Mouse (Mus musculus) testis, adult 2 months (tissue): ENCODE data around the gene Pik3ap1. TPM values are rescaled to one million over a fixed set of nuclear protein-coding genes. Genes with fewer than 3 reads are reported as not detected.
"Not testable (repeated sequence)": the region's sequence is repeated elsewhere in the genome, so short reads cannot be mapped to it uniquely, and the experiment has no call there.

Experiments used
- H3K27ac ChIP-seq: fragments of 200-500 bp; 2 replicates; pipeline ENCODE4 v1.5.1; 2012; ENCODE audit warnings: low read depth, low read length; ENCODE audit not compliant: control insufficient read depth, insufficient read depth
- H3K27me3 ChIP-seq: fragments of 200-500 bp; 2 replicates; pipeline ENCODE4 v1.6.1; 2012; ENCODE audit warnings: mild to moderate bottlenecking, low read length, moderate library complexity; ENCODE audit not compliant: control insufficient read depth, insufficient read depth
- H3K36me3 ChIP-seq: fragments of 200-500 bp; 2 replicates; pipeline ENCODE4 v1.6.1; 2012; ENCODE audit warnings: mild to moderate bottlenecking, low read length; ENCODE audit not compliant: control insufficient read depth, insufficient read depth
- H3K4me1 ChIP-seq: fragments of 200-500 bp; 2 replicates; pipeline ENCODE4 v1.6.1; 2012; ENCODE audit warnings: low read length; ENCODE audit not compliant: control insufficient read depth, insufficient read depth
- H3K4me3 ChIP-seq: fragments of 200-500 bp; 2 replicates; pipeline ENCODE4 v1.5.1; 2012; ENCODE audit warnings: low read depth, mild to moderate bottlenecking, low read length, moderate library complexity, mixed read lengths; ENCODE audit not compliant: control insufficient read depth
- CTCF ChIP-seq: fragments of 200-500 bp; IDR thresholded peaks from 2 replicates; pipeline ENCODE4 v1.5.1; 2012; ENCODE audit warnings: low read depth, mild to moderate bottlenecking, inconsistent platforms, low read length, moderate library complexity; ENCODE audit not compliant: control insufficient read depth, insufficient read depth, insufficient replicate concordance
- POLR2A ChIP-seq: fragments of 200-500 bp; IDR thresholded peaks from 2 replicates; pipeline ENCODE4 v1.6.1; 2012; ENCODE audit warnings: low read depth, mild to moderate bottlenecking, inconsistent platforms, low read length, moderate library complexity; ENCODE audit not compliant: control insufficient read depth
- polyA plus RNA-seq: library from polyadenylated mRNA; depleted of rRNA; stranded (reverse); fragments of >200 nt; gene quantifications from 2 replicates; pipeline ENCODE4 v1.2.3, GENCODE M21; 2012; rRNA removed

Pik3ap1 gene
- polyA plus RNA-seq: 1.6 and 2.2 TPM in 2 replicates

DNA sequence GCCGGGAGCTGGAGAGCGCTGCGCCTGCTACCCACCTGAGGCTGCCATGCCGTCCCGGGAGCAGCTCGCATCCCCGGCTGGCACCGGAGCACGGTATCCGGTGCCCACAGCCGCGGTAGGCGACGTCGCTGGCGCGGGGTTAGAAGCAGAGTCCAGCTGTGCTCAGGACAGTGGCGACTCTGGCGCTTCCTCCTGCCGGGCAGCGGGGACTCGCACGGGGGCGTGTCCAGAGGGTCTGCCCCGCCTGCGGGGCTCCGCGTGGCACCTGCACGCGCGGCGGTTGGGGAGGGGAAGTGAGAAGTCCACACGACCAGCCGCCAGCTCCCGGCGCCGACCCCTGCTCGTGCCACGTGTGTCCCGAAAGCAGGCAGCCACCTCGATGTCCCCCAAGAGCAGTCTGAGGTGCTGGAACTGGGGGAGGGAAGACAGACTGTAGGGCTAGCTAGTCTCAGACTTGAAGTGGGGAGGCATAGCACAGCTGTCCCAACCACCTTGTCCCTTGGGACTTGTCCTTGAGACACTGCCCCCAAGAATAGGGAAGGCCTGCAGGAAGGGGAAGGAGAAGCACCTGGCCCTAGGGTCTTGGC is at the start of gene Pik3ap1:
Gene Pik3ap1, minus strand, starts transcription at position 181 of the 587 bp plus-strand sequence.
- no peaks in the 10 kb centered on the region for H3K36me3 ChIP-seq
- peaks cover 15% of the 10 kb centered on the region for H3K4me1 ChIP-seq
- H3K27ac ChIP-seq: no peak within 1 kb of the TSS
- no peaks in the 10 kb centered on the region for H3K27me3 ChIP-seq
- H3K4me3 ChIP-seq: peak within 1 kb of the TSS; percentile 88
- TF ChIP-seq CTCF: no peak
- no peak for TF ChIP-seq POLR2A

DNA sequence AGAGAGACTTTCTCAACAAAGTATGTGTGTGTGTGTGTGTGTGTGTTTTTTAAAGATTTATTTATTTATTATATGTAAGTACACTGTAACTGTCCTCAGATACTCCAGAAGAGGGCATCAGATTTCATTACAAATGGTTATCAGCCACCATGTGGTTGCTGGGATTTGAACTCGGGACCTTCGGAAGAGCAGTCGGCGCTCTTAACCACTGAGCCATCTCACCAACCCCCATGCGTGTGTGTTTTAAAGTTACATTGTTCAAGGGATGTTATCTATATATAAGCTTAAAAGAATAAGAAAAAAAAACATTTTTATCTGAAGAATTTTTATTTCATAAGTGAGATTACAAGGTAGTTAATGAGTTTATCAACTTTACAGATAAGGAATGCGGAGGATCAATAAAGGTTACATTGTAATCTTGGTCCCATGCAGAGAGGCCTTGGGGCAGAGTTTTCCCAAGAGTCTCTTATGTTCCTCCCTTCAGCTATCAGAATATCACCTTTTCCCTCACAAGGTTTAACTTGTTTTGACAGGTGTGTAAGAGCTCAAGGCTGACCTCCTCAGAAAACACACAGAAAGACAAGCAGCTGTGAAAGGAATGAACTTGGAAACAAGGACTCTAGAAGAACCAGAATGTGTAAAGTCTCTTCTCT is 46.7 kb upstream of the Pik3ap1 start:
- H3K36me3 ChIP-seq, H3K27me3 ChIP-seq, H3K4me1 ChIP-seq, H3K4me3 ChIP-seq, H3K27ac ChIP-seq: not testable (repeated sequence)

DNA sequence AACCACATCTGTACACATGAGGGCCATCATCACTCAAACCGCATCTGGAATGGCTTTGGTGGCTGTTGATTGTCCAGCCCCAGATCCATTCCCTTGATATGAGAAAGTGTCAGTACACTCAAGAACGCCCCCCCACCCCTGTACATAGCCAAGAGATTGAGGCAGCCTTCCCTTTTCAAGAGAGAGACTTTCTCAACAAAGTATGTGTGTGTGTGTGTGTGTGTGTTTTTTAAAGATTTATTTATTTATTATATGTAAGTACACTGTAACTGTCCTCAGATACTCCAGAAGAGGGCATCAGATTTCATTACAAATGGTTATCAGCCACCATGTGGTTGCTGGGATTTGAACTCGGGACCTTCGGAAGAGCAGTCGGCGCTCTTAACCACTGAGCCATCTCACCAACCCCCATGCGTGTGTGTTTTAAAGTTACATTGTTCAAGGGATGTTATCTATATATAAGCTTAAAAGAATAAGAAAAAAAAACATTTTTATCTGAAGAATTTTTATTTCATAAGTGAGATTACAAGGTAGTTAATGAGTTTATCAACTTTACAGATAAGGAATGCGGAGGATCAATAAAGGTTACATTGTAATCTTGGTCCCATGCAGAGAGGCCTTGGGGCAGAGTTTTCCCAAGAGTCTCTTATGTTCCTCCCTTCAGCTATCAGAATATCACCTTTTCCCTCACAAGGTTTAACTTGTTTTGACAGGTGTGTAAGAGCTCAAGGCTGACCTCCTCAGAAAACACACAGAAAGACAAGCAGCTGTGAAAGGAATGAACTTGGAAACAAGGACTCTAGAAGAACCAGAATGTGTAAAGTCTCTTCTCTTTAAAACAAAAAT is 41.2 kb upstream of the Pik3ap1 start:
- not testable (repeated sequence) for H3K36me3 ChIP-seq, H3K27me3 ChIP-seq, H3K27ac ChIP-seq, H3K4me3 ChIP-seq, H3K4me1 ChIP-seq

DNA sequence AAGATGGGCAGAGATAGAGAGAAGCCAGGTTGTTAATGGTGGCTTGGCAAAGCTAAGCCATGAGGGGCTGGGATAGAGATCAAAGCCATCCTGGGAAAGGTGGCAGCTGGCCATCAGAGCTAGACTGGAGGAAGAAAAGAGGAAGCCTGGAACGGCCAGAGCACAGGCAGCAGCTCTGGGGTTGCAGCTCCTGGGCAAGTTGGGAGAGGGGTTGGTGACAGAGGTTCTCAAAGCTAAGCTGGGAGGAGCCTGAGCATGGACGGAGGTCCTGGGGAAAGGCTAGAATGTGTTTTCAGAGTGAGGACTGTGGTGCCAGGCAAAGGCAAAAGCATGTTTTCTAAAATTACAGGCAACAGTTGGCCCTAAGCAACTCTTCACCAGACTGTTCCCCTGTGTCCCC is 36.4 kb upstream of the Pik3ap1 start:
- H3K4me1 ChIP-seq: no peaks in the 10 kb centered on the region
- TF ChIP-seq CTCF: no peak
- H3K27me3 ChIP-seq: no peaks in the 10 kb centered on the region
- no peak overlapping the region for H3K27ac ChIP-seq
- no peaks in the 10 kb centered on the region for H3K36me3 ChIP-seq
- no peak overlapping the region for H3K4me3 ChIP-seq

DNA sequence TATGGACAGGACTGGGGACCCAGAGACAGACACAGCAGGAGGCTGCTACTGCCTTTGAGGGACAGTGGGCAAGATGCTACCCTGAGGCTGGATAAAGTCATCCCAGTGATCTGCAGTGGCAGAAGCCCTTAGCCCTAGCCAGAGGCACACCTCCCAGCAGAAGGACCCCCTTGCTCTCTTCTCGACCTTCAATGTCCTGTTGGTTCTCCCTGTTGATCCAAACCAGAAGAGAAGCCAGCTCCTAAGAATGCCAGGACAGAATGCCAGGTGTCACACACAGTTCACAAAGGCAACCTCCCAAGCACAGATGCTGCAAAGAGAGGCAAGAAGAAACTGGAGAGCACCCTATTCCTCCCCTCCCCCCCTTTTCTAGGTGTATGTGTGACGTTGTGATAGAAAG is 33.9 kb upstream of the Pik3ap1 start:
- Histone ChIP-seq H3K27ac (no peak overlapping the region), H3K36me3 (no peaks in the 10 kb centered on the region), H3K4me1 (no peaks in the 10 kb centered on the region), H3K27me3 (no peaks in the 10 kb centered on the region), H3K4me3 (no peak overlapping the region)
- TF ChIP-seq CTCF (no peak), POLR2A (no peak)

DNA sequence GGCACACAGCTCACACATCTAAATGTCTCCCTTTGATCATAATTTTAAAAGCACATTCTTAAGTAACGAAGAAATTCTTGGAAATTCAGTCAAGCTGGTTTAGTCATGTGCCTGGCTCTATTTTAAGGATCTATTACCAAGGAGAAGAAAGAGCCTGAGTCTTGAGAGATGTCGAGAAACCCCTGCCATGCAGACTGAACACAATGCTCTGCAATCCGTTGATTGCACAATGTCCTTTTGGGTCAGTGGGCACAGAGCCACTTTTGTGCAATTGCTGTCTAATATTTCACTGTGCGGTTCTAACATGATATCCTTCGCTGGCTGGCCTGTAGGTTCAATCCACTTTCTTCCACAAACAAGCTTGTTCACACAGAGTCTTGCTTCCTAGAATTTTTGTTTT is 33.1 kb upstream of the Pik3ap1 start:
- TF ChIP-seq CTCF: no peak
- Histone ChIP-seq H3K27me3 (no peaks in the 10 kb centered on the region), H3K27ac (no peak overlapping the region), H3K36me3 (no peaks in the 10 kb centered on the region), H3K4me1 (no peaks in the 10 kb centered on the region), H3K4me3 (no peak overlapping the region)

DNA sequence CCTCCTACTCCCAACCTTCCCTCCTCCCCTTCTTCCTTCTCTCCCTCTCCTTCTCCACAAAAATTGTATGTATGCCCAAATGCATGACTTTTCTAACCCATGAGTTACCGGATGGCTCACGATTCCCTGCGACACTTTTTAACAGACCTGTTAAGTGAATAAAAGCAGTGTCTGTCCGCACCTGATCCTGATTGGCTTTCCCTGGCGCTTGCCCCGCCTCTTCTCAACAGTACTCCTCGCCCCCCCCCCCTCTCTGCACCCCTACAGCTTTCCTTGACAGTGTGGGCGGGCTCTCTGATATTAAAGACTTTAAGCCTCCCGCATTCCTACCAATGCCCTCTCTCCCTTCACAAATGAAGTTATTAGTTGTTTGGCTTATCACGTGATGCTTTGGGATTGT is 31.3 kb upstream of the Pik3ap1 start:
- Histone ChIP-seq H3K4me3 (no peak overlapping the region), H3K27ac (no peak overlapping the region), H3K36me3 (no peaks in the 10 kb centered on the region), H3K27me3 (no peaks in the 10 kb centered on the region), H3K4me1 (no peaks in the 10 kb centered on the region)
- TF ChIP-seq CTCF: no peak
- no peak for TF ChIP-seq POLR2A
